Mouse (Mus musculus) gastrocnemius, adult 18-20 months (tissue): ENCODE measurements at regions not wholly inside any gene's neighbourhood (a gene's known extent, or its start where the extent isn't known, plus 50 kb on each side); places are given as distances from the start of the nearest gene placed in this dataset.

Source experiments
- DNase-seq: peaks from one replicate; pipeline ENCODE4 v3.0.0; 2021; ENCODE audit warnings: low spot score

DNA sequence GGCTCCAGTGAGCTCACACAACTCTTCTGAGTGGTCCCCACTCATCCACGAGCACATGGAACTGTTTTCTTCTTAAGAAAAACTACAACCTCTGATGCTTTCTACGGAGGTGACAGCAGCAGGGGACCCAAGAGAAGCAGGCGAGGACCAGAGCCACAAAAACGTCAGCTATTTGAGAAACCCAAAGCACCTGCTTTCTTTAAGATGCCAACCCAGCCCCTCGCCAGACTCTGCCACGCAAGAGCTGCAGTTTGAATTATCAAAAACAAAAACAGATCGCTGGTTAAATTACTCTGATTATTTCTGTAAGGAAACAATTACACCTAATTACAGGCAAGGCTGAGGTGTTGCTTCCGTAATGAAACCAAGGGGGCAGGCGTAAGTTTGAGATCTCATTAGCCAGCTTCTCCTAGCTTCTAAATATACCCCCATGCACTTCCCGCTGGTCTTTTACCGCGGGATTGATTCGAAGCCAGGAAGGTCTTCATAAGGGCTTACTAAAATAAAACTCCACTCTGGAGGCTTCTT, 614.1 kb downstream of the Pdcd6ip start:
- DNase-seq: no peak

- no peak for DNase-seq
Observed at GRCm38 (mm10) chr9:113091881-113092280, 616.2 kb downstream of the Pdcd6ip start.

DNA sequence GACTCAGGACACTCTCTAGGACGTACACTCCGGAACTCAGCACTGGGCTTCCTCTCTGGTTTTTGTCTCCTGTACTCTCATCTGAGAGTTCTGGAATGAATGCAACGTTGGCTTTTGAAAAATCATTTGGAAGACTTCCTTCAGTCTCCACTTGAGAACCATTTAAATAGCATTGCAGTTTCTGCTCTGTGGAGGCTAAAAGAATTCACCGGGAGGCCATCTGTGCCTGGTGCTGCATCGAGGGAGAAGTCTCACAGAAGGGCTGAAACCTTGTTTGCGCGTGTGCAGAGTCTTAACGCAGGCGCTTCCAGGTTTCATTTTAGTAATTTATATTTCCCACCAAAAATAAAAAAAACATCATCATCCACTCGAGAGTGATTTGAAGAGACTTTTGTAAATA, 620.3 kb downstream of the Pdcd6ip start:
- DNase-seq: no peak

GRCm38 (mm10) chr9:113085281-113085810, 622.7 kb downstream of the Pdcd6ip start:
- no peak for DNase-seq

GRCm38 (mm10) chr9:113074866-113075265, 633.2 kb downstream of the Pdcd6ip start:
- no peak for DNase-seq

- DNase-seq: no peak
Observed at GRCm38 (mm10) chr9:113057415-113057814, 650.6 kb downstream of the Pdcd6ip start.

GRCm38 (mm10) chr9:113044556-113045178, 663.4 kb downstream of the Pdcd6ip start:
- DNase-seq: no peak

- no peak for DNase-seq
Observed at GRCm38 (mm10) chr9:113040885-113041284, 667.2 kb downstream of the Pdcd6ip start.

- DNase-seq: no peak
Observed at GRCm38 (mm10) chr9:113033996-113034395, 674.1 kb downstream of the Pdcd6ip start.

- no peak for DNase-seq
Observed at GRCm38 (mm10) chr9:113029091-113029490, 679.0 kb downstream of the Pdcd6ip start.

DNA sequence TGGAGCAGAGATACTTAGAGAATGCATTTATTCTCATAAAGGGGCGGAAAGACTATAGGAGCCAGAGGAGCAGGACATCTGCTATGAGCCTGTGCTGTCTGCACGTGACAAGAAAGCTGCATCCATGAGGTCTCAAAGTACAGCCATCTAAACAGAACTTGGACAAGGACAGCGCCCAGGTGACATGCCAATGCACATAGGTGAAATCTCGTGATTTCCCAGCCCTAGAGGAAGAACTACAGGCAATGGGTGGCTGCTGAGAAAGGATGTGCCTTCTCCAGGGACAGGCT, 681.2 kb downstream of the Pdcd6ip start:
- DNase-seq: no peak

DNA sequence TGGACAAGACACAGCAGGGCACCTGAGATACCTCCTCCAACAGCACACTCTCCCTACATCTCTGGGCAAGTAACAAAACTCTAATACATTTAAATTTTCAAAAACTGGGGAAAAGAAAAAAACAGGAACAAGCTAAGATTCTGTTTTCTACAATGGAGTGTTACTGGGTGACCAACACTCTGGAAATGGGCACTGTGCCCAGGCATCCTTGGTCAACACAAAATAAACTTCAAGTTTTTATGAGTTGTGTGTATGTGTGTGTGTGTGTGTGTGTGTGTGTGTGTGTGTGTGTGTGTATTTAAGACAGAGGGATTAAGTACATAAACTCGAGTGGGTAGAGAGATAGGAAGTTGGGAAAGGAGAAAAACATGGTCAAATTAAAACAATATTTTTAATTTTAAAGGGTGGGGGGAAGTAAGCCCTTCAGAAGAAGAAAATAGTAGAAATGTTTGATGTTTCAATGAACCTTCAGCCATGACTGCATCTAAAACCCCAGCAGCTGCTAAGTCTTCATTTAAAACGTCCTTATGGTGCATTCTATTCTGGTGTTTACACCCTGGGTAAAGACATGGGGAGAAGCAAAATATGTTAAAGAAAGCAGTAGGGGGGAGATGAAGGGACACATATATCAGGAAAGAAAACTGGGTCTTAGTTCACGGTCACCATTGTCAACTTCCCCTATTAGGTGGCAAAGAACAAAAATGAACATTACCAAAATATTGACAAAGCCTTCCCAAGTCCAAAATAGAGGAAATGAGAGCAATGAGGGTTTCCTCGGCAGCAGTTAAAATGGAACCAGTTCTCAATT, 681.8 kb downstream of the Pdcd6ip start:
- no peak for DNase-seq

- no peak for DNase-seq
Observed at GRCm38 (mm10) chr9:113021866-113022645, 686.0 kb downstream of the Pdcd6ip start.

- DNase-seq: no peak
Observed at GRCm38 (mm10) chr9:113019576-113019975, 688.5 kb downstream of the Pdcd6ip start.

DNA sequence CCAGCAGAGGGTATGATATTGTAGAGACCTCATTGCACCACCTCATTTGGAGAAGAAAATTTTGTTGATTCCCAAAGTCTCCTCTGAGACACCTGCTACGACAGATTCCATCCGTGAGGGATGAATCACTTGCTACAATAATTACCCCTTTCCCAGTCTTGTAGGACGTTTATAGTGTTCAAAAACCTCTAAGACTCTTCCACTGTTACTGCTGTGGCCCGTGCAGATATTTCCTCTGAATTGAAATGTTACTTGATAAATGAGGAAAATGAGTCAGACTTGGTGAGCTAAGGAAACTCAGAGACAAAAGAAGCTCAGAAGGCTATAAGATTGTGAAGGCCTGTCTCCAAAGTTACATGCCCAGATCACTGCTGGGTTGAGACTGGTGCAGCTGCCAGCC, 700.0 kb downstream of the Pdcd6ip start:
- no peak for DNase-seq

- no peak for DNase-seq
Observed at GRCm38 (mm10) chr9:112996204-112996603, 711.9 kb downstream of the Pdcd6ip start.

DNA sequence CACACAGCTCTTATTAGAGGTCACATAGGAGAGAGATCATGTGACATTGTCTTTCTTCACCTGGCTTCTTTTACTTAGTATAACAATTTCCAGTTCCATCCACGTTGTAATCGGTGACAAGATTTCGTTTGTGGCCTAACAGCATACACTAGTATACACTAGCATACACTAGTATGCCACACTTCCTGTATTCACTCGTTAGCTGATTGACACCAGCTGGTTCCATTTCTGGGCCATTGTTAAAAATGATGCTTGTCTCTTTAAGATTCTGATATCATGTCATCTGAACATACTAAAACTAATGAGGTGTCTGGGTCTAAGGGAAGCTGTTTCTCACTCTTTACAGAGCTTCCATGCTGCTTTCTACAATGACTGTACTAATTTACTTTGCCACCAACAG, 713.3 kb downstream of the Pdcd6ip start:
- no peak for DNase-seq

DNA sequence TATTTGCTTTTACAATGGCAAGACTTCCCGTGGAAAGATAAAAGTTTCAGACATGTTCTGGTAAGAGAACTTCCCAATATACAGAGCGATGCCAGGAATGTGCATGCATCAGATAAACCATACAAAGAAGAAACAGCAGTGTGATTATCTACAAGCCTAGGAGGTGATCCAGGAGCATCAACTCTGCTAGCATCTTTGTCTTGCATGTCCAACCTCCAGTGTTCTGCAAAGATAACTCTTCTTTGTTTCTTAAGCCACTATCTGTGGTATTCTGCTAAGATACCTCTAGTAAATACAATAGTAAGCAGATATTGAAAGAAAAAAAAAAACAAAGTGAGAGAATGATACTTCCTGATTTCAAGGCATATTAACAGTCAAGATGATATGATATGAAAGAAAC, 714.4 kb downstream of the Pdcd6ip start:
- no peak for DNase-seq

DNA sequence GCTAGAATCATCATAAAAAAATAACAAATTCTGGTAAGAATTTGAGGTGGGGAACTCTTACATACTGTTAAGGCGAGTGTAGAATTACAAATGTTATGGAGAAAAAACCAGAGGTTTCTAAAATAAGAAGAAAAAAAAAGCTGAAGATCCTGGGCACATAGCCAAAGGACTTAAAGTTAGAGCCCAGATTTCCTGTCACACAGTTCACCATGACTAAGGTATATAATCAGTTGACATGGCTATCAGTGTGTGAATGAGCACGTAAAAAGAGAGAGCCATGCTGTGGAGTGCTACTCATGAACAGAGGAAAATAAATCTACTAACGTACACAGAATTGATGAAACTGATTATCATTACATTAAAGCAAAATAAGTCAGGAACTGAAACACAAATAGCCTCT, 715.1 kb downstream of the Pdcd6ip start:
- DNase-seq: no peak

DNA sequence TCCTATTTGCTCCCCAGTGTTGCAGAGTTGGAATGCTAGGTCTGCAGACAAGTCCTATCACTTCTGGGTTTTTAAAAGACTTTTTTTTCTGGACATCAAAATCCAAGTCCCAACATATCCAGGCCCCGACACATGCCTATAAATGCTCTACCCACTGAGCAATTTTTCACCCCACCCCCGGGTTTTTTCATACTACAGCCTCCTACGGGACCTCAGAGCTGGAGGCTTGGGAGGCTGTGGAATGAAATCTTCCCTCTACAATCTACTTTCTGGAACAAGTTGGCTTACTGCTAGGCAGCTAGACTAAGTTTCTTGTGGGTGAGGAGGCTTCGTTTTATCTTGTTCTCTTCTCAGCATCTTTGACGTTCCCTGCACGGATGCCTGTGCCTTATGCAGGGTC, 724.7 kb downstream of the Pdcd6ip start:
- no peak for DNase-seq

DNA sequence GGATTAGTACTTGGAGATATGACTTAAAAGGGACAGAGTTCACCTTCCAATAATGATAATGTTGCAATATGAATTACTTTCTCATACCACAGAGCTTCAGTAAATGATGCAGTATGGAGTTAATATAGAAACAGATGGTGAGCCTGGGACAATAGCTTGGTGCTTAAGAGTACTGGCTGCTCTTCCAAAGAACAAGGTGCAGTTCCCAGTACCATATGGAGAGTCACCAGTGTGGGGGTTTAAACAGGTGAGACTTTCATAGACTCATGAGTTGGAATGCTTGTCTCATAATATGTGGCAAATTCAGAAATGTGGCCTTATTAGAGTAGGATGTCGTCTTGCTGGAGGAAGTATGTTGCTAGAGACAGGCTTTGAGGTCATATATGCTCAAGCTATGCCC, 715.8 kb upstream of the Arpp21 start:
- no peak for DNase-seq

DNA sequence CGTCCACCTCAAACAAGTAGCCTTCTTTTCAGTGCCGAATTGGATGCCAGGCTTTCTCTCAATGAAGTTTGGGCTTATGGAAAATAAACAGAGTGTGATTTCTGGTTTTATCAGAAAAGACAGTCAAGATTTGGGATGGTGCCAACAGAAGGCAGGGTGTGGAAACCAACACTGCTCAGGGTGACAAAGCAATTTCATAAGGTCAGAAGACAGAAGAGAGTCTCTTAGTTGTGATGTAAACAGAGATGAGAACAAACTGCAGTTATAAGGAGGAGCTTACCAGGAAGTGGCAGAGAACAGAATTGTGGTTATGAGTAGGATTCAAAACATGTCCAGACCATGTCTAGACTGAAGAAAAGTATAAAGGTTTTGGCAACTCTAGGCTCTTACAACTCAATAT, 714.3 kb upstream of the Arpp21 start:
- no peak for DNase-seq
